Mouse (Mus musculus): ENCODE measurements around the gene Vps35.

The Vps35 gene

GRCm38 (mm10) chr8:85299434-85300077 is at the start of gene Vps35, which contains the start of gene Orc6:
Gene Vps35, minus strand, starts transcription at chr8:85299802.
Gene Orc6, plus strand, starts transcription at chr8:85299632.
- DNase-seq (ENCODE audit: extremely low spot score), result peak; percentile 97

GRCm38 (mm10) chr8:85339871-85340573 is 40.4 kb upstream of the Vps35 start:
- peak; percentile 20 for DNase-seq (ENCODE audit: extremely low spot score)

- DNase-seq (ENCODE audit: extremely low spot score), result no peak
Measured at GRCm38 (mm10) chr8:85337681-85338080, 38.1 kb upstream of the Vps35 start.

GRCm38 (mm10) chr8:85336211-85336933 is 36.8 kb upstream of the Vps35 start:
- DNase-seq (ENCODE audit: extremely low spot score), result no peak

- DNase-seq (ENCODE audit: extremely low spot score), result no peak
Measured at GRCm38 (mm10) chr8:85335105-85335504, 35.5 kb upstream of the Vps35 start.

GRCm38 (mm10) chr8:85329506-85329905 is 29.9 kb upstream of the Vps35 start:
- DNase-seq (ENCODE audit: extremely low spot score), result no peak

- DNase-seq (ENCODE audit: extremely low spot score), result no peak
Measured at GRCm38 (mm10) chr8:85327036-85327435, 27.4 kb upstream of the Vps35 start.

- no peak for DNase-seq (ENCODE audit: extremely low spot score)
Measured at GRCm38 (mm10) chr8:85323084-85323483, 23.5 kb upstream of the Vps35 start.

- DNase-seq (ENCODE audit: extremely low spot score), result no peak
Measured at GRCm38 (mm10) chr8:85321981-85322380, 22.4 kb upstream of the Vps35 start.

- DNase-seq (ENCODE audit: extremely low spot score), result no peak
Measured at GRCm38 (mm10) chr8:85318534-85318933, 18.9 kb upstream of the Vps35 start.

- DNase-seq (ENCODE audit: extremely low spot score), result no peak
Measured at GRCm38 (mm10) chr8:85313036-85313435, 13.4 kb upstream of the Vps35 start.

GRCm38 (mm10) chr8:85311743-85312142 is 12.1 kb upstream of the Vps35 start:
- peak; percentile 12 for DNase-seq (ENCODE audit: extremely low spot score)

- DNase-seq (ENCODE audit: extremely low spot score), result no peak
Measured at GRCm38 (mm10) chr8:85308564-85308963, 9.0 kb upstream of the Vps35 start.

GRCm38 (mm10) chr8:85303531-85303930 is 3.9 kb upstream of the Vps35 start:
- DNase-seq (ENCODE audit: extremely low spot score), result no peak

- DNase-seq (ENCODE audit: extremely low spot score), result no peak
Measured at GRCm38 (mm10) chr8:85302931-85303330, 3.3 kb upstream of the Vps35 start.

- DNase-seq (ENCODE audit: extremely low spot score), result no peak
Measured at GRCm38 (mm10) chr8:85301941-85302340, 2.3 kb upstream of the Vps35 start.

- DNase-seq (ENCODE audit: extremely low spot score), result no peak
Measured at GRCm38 (mm10) chr8:85298600-85299433, 785 bp downstream of the Vps35 start.

GRCm38 (mm10) chr8:85286846-85287245 is 12.8 kb downstream of the Vps35 start:
- no peak for DNase-seq (ENCODE audit: extremely low spot score)

GRCm38 (mm10) chr8:85227297-85227696 is 72.3 kb downstream of the Vps35 start:
- no peak for DNase-seq (ENCODE audit: extremely low spot score)

- no peak for DNase-seq (ENCODE audit: extremely low spot score)
Measured at GRCm38 (mm10) chr8:85225688-85226087, 73.9 kb downstream of the Vps35 start, which contains the start of gene Olfr371. Gene Olfr371, plus strand, starts transcription at chr8:85225988.

GRCm38 (mm10) chr8:85220992-85221391 is 78.6 kb downstream of the Vps35 start:
- DNase-seq (ENCODE audit: extremely low spot score), result no peak

- DNase-seq (ENCODE audit: extremely low spot score), result no peak
Measured at GRCm38 (mm10) chr8:85220220-85220619, 79.4 kb downstream of the Vps35 start.
